ENCODE assay signal across 13 mouse cellular contexts in the genomic region with DNA sequence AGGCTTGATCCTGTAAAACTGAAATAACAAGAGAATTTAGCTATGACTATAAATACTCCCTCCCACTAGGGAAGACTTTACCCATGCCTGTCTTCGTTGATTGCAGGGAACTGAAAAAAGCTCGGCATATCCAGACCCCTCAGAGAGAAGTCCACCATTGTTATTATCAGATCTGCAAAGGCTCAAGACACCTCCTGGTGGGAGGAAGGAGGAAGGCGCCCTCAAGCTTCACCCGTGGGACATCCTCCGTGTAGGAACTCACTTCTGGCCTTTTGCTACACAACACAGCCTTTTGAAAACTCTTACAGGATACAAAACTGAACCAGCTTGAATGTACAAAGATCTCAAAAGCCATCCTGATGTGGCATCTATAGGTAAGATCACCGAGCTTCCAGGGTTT. TPM values are rescaled to one million over a fixed set of nuclear protein-coding genes. Genes with fewer than 3 reads are reported as not detected.
A peak's percentile ranks its signal among the peaks of the same experiment; 100 is the strongest.
DNase-seq lines count a peak whose midpoint lies in the region; ATAC-seq and TF ChIP-seq lines count a peak whose summit lies in the region.
"Had no signal": no experiment of that assay in that cellular context is flagged by ENCODE, and none has a peak within 500 bp of the region (broad histone marks: within the 10 kb centered on the region; RNA-seq: fewer than 3 reads in every experiment).

No protein-coding gene starts in this region.

- H3K4me2 ChIP-seq in liver, embryonic 12.5 days = no peak overlapping the region
- H3K4me2 ChIP-seq: hindbrain, embryonic 12.5 days had no signal

- no peak for TF ChIP-seq POLR2A in liver, adult 2 months (IDR thresholded peaks at IDR 0.05; ENCODE audit: extremely low read depth, insufficient read depth, low read length)

- H3K9ac ChIP-seq in liver, adult 2 months (ENCODE audit: low read depth, low read length) = no peak overlapping the region
- H3K9ac ChIP-seq in liver, embryonic 12.5 days = no peak overlapping the region
- H3K9ac ChIP-seq: hindbrain, embryonic 12.5 days had no signal

- H3K4me3 ChIP-seq in liver, adult 2 months (ENCODE audit: insufficient read depth, low read depth, low read length) = no peak overlapping the region
- no peak overlapping the region for H3K4me3 ChIP-seq in liver, embryonic 12.5 days
- no peak overlapping the region for H3K4me3 ChIP-seq in heart, embryonic 10.5 days
- H3K4me3 ChIP-seq: hindbrain, embryonic 12.5 days; myocyte had no signal

- 60% methylated on average over 6 of the region's 6 CpGs for WGBS in liver, adult 2 months
- WGBS in liver, embryonic 12.5 days (ENCODE audit: insufficient replicate concordance) = 38% methylated on average over 6 of the region's 6 CpGs
- WGBS in heart, embryonic 10.5 days = 46% methylated on average over 6 of the region's 6 CpGs

- no peaks in the 10 kb centered on the region for H3K27me3 ChIP-seq in liver, adult 2 months (ENCODE audit: control insufficient read depth, insufficient read depth, low read length)
- no peaks in the 10 kb centered on the region for H3K27me3 ChIP-seq in liver, embryonic 12.5 days (replicated peaks)
- no peaks in the 10 kb centered on the region for H3K27me3 ChIP-seq in heart, embryonic 10.5 days (ENCODE audit: insufficient read depth, poor library complexity, severe bottlenecking)
- H3K27me3 ChIP-seq: hindbrain, embryonic 12.5 days had no signal

- no peaks in the 10 kb centered on the region for H3K4me1 ChIP-seq in liver, adult 2 months (ENCODE audit: control insufficient read depth, insufficient read depth, low read length)
- H3K4me1 ChIP-seq in liver, embryonic 12.5 days = peaks cover 2% of the 10 kb centered on the region; the same call in 1 of the 2 replicates
- no peaks in the 10 kb centered on the region for H3K4me1 ChIP-seq in heart, embryonic 10.5 days
- H3K4me1 ChIP-seq: hindbrain, embryonic 12.5 days had no signal

- H3K79me2 ChIP-seq in liver, adult 2 months (ENCODE audit: control insufficient read depth, insufficient read depth, low read length) = no peaks in the 10 kb centered on the region

- no peak for ATAC-seq in liver, embryonic 12.5 days
- peak; percentile 65 for ATAC-seq in CD4-positive, CD25-positive, alpha-beta regulatory T cell, adult 4 months

- H3K27ac ChIP-seq in liver, adult 2 months (replicated peaks; ENCODE audit: insufficient read depth, low read depth, low read length) = no peak overlapping the region
- no peak overlapping the region for H3K27ac ChIP-seq in liver, embryonic 12.5 days
- H3K27ac ChIP-seq in heart, embryonic 10.5 days = no peak overlapping the region
- H3K27ac ChIP-seq: hindbrain, embryonic 12.5 days; macrophage had no signal

- no peaks in the 10 kb centered on the region for H3K9me3 ChIP-seq in liver, embryonic 12.5 days (replicated peaks)
- H3K9me3 ChIP-seq in heart, embryonic 10.5 days = no peaks in the 10 kb centered on the region
- H3K9me3 ChIP-seq: hindbrain, embryonic 12.5 days had no signal

- H3K36me3 ChIP-seq in liver, adult 2 months (ENCODE audit: control insufficient read depth, insufficient read depth, low read length) = no peaks in the 10 kb centered on the region
- H3K36me3 ChIP-seq in liver, embryonic 12.5 days = no peaks in the 10 kb centered on the region
- H3K36me3 ChIP-seq in heart, embryonic 10.5 days = no peaks in the 10 kb centered on the region
- H3K36me3 ChIP-seq: hindbrain, embryonic 12.5 days had no signal

- DNase-seq in liver, adult 2 months (ENCODE audit: extremely low read depth, low read depth, low spot score) = no peak
- DNase-seq in ZHBTc4 (ENCODE audit: low read depth, low spot score) = peak; percentile 26
- DNase-seq in retina, embryonic 14.5 days (ENCODE audit: low spot score) = peak; percentile 27
- no peak for DNase-seq in cerebellum, adult 11-12 months
- no peak for DNase-seq in heart, embryonic 10.5 days (ENCODE audit: low spot score)
- DNase-seq in layer of hippocampus, adult 9-11 months = no peak
- DNase-seq: gastrocnemius, postnatal 10 days had no signal

- TF ChIP-seq CTCF in liver, adult 2 months (IDR thresholded peaks at IDR 0.05; ENCODE audit: low read depth, low read length) = peak; percentile 35; the same call in 1 of the 2 replicates

RNA-seq across cellular contexts. Expression of a gene that starts 5.4 kb away (rescaled TPM):
- total RNA-seq in liver, adult 2 months (2014; rRNA removed) = 21.6 and 29.0 TPM in 2 replicates
- polyA plus RNA-seq in liver, adult 2 months (2012; rRNA removed) = 7.9 and 8.1 TPM in 2 replicates
- 107 and 108 TPM in 2 replicates for polyA plus RNA-seq in liver, embryonic 12.5 days (2016; fragmentation: Nextera tagmentation; extraction: Ambion mirVana)
- polyA plus RNA-seq in CD4-positive, CD25-positive, alpha-beta regulatory T cell, adult 4 months (2017; shearing (Covaris generic)) = 100 to 1,000 TPM; 112 to 118 TPM
- polyA plus RNA-seq in heart, embryonic 10.5 days (2016; fragmentation: Nextera tagmentation; extraction: Ambion mirVana) = 122 and 162 TPM in 2 replicates

RNA-seq across cellular contexts. Expression of a gene that starts 25.3 kb away (rescaled TPM):
- 0.09 and 0.13 TPM in 2 replicates for total RNA-seq in liver, adult 2 months (2014; rRNA removed)
- 0.11 TPM in 1 of 2 replicates, not detected in the other for polyA plus RNA-seq in liver, adult 2 months (2012; rRNA removed)
- not detected in 2 replicates for polyA plus RNA-seq in liver, embryonic 12.5 days (2016; fragmentation: Nextera tagmentation; extraction: Ambion mirVana)
- not detected for polyA plus RNA-seq in CD4-positive, CD25-positive, alpha-beta regulatory T cell, adult 4 months (2017; shearing (Covaris generic))
- not detected in 2 replicates for polyA plus RNA-seq in heart, embryonic 10.5 days (2016; fragmentation: Nextera tagmentation; extraction: Ambion mirVana)
- total RNA-seq: gastrocnemius, postnatal 10 days had no signal
- polyA plus RNA-seq: hindbrain, embryonic 12.5 days; macrophage; myocyte had no signal

RNA-seq across cellular contexts. Expression of a gene that starts 26.8 kb away (rescaled TPM):
- total RNA-seq in liver, adult 2 months (2014; rRNA removed) = not detected in 2 replicates
- not detected in 2 replicates for polyA plus RNA-seq in liver, adult 2 months (2012; rRNA removed)
- not detected in 2 replicates for polyA plus RNA-seq in liver, embryonic 12.5 days (2016; fragmentation: Nextera tagmentation; extraction: Ambion mirVana)
- polyA plus RNA-seq in CD4-positive, CD25-positive, alpha-beta regulatory T cell, adult 4 months (2017; shearing (Covaris generic)) = not detected
- 0.04 TPM in 1 of 2 replicates, not detected in the other for polyA plus RNA-seq in heart, embryonic 10.5 days (2016; fragmentation: Nextera tagmentation; extraction: Ambion mirVana)
- total RNA-seq: gastrocnemius, postnatal 10 days had no signal
- polyA plus RNA-seq: hindbrain, embryonic 12.5 days; macrophage; myocyte had no signal

RNA-seq across cellular contexts. Expression of a gene that starts 27.6 kb away (rescaled TPM):
- 0.27 TPM in 1 of 2 replicates, not detected in the other for total RNA-seq in liver, adult 2 months (2014; rRNA removed)
- polyA plus RNA-seq in liver, adult 2 months (2012; rRNA removed) = not detected in 2 replicates
- polyA plus RNA-seq in liver, embryonic 12.5 days (2016; fragmentation: Nextera tagmentation; extraction: Ambion mirVana) = not detected in 2 replicates
- not detected for polyA plus RNA-seq in CD4-positive, CD25-positive, alpha-beta regulatory T cell, adult 4 months (2017; shearing (Covaris generic))
- polyA plus RNA-seq in heart, embryonic 10.5 days (2016; fragmentation: Nextera tagmentation; extraction: Ambion mirVana) = not detected in 2 replicates
- total RNA-seq: gastrocnemius, postnatal 10 days; left cerebral cortex, postnatal 36 days had no signal
- polyA plus RNA-seq: hindbrain, embryonic 12.5 days; macrophage; myocyte had no signal

RNA-seq across cellular contexts. Expression of a gene that starts 29.8 kb away (rescaled TPM):
- 6.5 and 8.3 TPM in 2 replicates for total RNA-seq in liver, adult 2 months (2014; rRNA removed)
- 3.7 and 4.1 TPM in 2 replicates for polyA plus RNA-seq in liver, adult 2 months (2012; rRNA removed)
- 2.2 and 2.3 TPM in 2 replicates for polyA plus RNA-seq in liver, embryonic 12.5 days (2016; fragmentation: Nextera tagmentation; extraction: Ambion mirVana)
- 1 to 10 TPM; 4.1 to 7.9 TPM for polyA plus RNA-seq in CD4-positive, CD25-positive, alpha-beta regulatory T cell, adult 4 months (2017; shearing (Covaris generic))
- polyA plus RNA-seq in heart, embryonic 10.5 days (2016; fragmentation: Nextera tagmentation; extraction: Ambion mirVana) = 3.6 and 6.8 TPM in 2 replicates

Comparison
In these comparisons a context has a peak if more than half of its experiments do, and no peak if none do; other contexts are left out.
1. RNA of a gene that starts 5.4 kb away (polyA plus RNA-seq): 122 to 162 TPM in heart, embryonic 10.5 days, 112 to 118 TPM in CD4-positive, CD25-positive, alpha-beta regulatory T cell, adult 4 months and 107 to 108 TPM in liver, embryonic 12.5 days; 7.9 to 8.1 TPM in liver, adult 2 months; every median in the first group is over 10 times any median in the second.
2. DNase-seq: peak in ZHBTc4 (single experiment) and retina, embryonic 14.5 days (single experiment); none in liver, adult 2 months (single experiment), cerebellum, adult 11-12 months (single experiment), heart, embryonic 10.5 days (single experiment) and layer of hippocampus, adult 9-11 months (single experiment).